Mouse (Mus musculus): ENCODE results near the gene Lars2.

- TF ChIP-seq EP300 (IDR thresholded peaks at IDR 0.05; ENCODE audit: low read depth) (no peak), CTCF (IDR thresholded peaks at IDR 0.05; ENCODE audit: low read depth) (no peak)
Observed at GRCm38 (mm10) chr9:123326106-123326505, 40.6 kb upstream of the Lars2 start.

Measured in liver, embryonic 14.5 days (tissue).